Mouse (Mus musculus) CH12.LX (cell line): Measurements from ENCODE around the gene Cers6.

ENCODE experiments used
- CTCF ChIP-seq, 2 experiments: IDR thresholded peaks in 1 of 2; conservative IDR thresholded peaks in 1 of 2; 2 replicates each; pipeline ENCODE4 v1.5.1; 2011 to 2012; ENCODE audit warnings: low read depth in 2 of 2, low read length in 2 of 2, improper control_type of control experiment in 1 of 2, inconsistent platforms in 1 of 2, mild to moderate bottlenecking in 1 of 2, moderate library complexity in 1 of 2
- GABPA ChIP-seq: IDR thresholded peaks from 2 replicates; pipeline ENCODE4 v1.6.1; 2012; ENCODE audit warnings: low read depth, low read length, improper control_type of control experiment, inconsistent platforms; ENCODE audit not compliant: insufficient replicate concordance
- MYC ChIP-seq: IDR thresholded peaks from 2 replicates; pipeline ENCODE4 v1.6.1; 2011; ENCODE audit warnings: low read depth, mild to moderate bottlenecking, improper control_type of control experiment, low read length
- POLR2A ChIP-seq: IDR thresholded peaks from 2 replicates; pipeline ENCODE4 v1.6.1; 2011; ENCODE audit warnings: low read depth, mild to moderate bottlenecking, improper control_type of control experiment, low read length
- POLR2AphosphoS2 ChIP-seq: IDR thresholded peaks from 2 replicates; pipeline ENCODE4 v1.6.1; 2011; ENCODE audit warnings: low read depth, low read length, improper control_type of control experiment

DNA sequence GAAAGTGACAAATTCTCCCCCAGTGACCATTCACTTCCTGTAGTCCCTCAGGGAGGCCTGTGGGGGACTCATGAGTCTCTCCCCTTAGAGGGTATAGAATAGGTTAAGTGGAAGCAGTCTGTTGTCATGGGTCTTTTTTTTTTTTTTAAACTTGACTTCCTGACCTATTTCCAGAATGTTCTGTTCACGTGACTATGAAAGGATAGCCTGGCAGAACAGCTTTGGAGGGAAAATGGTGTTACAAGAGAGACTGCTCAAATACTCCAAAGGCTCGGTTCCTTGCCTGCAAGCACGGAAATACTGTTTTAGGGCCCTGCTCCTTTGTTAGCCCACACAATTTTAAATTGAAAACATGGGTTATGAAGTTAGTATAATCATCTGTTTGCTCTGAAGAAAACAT is 121.7 kb downstream of the Cers6 start:
- TF ChIP-seq GABPA (no peak), CTCF (conservative IDR thresholded peaks at IDR 0.05 in 1 of 2, IDR thresholded peaks at IDR 0.05 in 1 of 2; ENCODE audit: low read depth in 2 of 2, low read length in 2 of 2) (no peak), POLR2A (no peak), POLR2AphosphoS2 (no peak), MYC (no peak)
